Mouse (Mus musculus): ENCODE results near the gene Zfp574.

Gene Zfp574

DNA sequence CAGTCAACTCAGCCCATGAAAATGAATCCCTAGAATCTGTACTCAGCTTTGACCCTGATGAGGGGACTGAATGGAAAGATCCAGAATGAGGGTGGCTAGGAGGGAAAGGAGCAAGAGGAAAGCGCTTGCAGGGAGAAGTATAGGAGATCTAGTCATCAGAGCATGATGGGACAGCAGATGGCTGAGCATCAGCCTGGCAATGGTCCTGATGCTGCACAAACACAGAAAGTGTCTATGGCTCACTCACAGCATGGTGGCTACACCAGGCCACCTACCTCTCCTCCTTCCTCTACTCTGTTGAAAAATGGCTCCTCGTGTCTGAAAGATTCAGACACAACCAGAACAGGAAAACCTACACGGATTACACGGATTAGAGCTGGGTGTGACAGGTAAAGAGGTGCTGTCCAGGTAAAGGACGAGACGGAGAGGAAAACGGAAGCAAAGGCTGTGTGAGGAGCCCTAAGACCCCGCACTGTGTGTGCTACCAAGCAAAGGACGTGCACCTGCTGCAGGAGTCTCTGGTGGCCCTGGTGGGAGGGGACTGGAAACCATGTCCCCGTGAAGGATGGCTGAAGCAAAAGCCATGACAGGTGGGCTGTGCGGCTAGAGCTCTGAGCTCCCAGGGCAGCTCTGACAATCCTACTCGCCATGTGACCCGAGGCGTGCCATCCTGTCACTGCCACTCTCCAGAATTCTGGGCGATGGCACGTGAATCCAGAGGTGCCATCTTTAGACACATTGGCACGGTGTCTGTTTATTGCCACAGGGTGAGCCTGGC, 40.0 kb downstream of the Zfp574 start:
- in situ Hi-C loops (cut with MboI, MseI), result no loop called here

DNA sequence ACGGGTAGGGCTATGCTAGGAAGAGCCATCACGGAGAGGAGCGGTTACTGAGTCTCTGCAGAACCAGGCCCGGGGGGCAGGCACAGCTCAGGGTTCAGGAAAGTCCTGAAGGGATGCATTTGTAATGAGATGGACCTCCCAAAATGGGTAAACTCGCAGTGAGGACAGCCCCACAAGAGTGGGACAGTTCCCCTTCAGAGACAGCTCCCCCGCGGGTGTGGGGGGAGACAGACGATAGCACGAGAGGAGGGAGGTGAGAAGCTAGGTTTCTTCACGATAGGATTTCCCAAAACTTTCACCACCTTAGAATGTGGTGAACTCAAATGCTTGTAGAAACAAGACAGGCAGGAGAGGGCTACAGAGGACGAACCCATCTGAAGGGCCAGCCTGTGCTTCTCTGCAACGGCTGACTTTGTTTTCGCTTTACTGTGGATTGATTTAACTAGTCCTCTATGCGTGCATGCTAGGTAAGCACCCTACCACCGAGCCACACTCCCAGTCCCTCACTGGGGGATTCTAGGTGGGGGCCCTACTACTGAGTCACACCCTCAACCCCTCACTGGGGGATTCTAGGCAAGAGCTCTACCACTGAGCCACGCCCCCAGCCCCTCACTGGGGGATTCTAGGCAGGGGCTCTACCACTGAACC, 40.7 kb downstream of the Zfp574 start:
- in situ Hi-C loops (cut with MboI, MseI), result no loop called here

DNA sequence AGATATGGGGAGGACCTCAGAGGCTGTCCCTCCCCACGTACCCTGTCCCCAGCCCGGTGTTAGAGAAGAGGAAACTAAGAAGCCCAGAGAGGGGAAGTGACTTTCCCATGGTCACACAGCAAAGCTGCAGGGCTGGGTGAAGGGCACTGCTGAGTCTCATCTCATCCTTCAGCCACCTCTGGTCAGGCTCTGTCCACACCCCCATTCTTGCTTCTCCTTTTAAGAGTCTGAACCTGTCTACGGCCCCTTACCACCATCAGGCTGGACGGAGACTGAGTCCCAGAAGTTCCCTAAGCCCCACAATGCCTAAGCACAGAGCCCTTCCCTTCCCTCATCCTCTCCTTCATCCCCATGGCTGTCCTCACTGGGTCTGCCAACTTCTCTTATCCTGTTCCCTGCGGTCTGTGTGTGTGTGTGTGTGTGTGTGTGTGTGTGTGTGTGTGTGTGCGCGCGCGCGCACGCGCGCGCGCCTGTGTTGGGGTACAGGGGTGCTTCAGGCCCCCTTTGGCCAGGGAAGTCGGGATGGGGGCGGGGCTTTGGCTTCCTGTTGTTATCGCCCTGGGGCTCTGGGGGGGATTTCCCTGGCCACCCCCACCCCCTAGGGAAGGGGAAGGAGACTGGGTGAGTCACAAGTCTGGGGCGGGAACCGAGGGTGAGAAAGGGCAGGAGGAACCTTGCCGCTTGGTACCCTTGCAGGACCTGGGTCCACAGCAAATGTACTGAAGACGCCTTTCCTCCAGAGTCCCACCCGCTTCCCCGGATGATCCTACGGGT, 47.9 kb downstream of the Zfp574 start:
- in situ Hi-C loops (cut with MboI, MseI), result no loop called here

DNA sequence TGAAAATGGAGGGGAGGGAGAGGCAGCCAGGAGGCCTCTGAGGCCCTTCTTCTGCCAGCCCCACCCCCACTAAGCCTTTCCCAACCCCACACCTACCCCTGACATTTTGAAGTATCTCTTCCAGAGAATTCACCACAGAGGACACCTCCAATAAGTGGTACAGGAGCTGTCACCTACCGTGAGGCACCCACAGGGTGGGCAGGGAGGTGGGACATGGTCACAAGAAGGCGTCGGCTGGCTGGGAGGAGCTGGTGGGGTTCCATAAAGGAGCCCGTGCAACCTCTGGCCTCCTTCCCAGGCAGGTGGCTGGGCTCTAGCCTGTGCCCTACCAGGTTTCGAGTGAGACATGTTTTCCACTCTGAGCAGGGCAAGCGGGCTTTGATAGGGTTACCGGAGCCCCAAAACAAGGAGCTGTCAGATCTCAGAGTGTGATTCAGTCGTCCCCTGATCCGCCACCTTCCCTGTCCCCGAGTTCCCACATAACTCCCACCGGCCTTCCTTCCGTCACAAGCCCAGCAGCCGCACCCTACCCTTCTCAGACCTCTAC, 48.9 kb downstream of the Zfp574 start:
- in situ Hi-C loops (cut with MboI, MseI), result no loop called here

DNA sequence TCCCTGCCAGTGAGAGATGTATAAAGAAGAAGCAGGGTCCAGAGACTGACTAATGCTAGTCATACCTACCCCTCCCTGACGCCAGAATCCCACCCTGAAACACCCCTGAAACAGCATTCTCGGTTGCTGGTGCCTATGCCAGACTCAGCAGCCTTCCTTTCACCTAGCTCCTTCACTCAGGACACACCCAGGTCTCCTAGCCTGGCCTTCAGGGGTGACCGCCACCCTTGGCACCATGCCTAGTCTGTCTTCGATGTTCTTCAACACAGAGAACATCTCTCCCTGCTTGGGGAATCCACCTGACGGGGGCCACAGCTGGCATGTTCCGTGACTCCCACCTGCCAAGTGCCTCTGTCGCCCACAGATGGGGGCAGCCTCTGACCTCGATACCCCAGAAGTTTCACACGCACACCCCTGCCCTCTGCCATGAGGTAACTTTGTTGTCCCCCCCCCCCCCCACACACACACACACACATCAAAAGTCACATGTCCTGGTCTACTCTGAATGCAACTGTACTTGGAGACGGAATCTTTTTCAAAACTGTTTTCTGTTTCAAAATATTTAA, 53.4 kb downstream of the Zfp574 start:
- in situ Hi-C loops (cut with MboI, MseI), result no loop called here

DNA sequence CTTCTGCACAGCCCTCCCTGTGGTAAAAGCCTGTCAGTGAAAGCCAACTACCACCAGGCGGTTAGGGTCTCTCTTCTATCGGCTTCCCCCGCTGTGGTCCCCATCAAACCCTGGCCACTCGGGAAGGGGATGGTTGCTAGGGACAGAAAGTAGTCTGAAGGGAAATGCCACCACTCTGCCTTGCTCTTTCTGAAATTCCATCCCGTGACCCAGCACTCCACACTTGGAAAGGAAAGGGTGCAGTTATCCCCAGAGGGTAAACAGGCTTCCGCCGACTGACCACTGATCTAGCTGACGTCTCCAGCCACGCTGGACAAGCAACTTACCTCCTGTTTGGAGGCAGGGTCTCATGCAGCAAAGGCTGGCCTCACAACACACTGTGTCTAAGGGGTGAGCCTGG, 55.6 kb downstream of the Zfp574 start:
- in situ Hi-C loops (cut with MboI, MseI), result no loop called here

DNA sequence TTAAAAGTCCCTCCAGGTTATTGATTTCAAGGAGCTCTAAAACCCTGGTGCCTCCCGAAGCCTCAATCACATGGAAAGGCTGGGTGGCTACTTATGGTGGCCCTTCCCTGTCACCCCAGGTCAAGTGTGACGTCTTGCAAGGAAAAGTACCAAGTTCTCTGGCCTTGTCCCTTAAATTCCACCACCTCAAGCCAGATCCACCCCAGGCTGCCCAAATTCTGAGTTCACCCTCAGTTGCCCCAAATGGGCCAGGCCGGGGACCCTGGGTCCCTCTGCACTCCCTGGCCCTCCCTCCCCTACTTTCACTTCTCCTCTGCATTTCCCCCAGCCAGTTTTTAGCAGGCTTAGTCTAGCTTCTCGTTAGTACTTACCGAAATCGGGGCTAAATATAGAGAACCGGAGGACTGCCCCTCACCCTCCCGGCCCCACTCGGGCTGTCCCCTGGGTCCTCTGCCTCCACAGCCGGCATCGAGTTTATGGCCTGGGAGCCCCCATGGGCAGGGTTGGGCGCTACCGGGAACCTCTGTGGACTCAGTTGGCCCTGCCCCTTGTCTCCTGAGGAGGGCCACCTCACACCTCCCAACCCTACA, 57.1 kb downstream of the Zfp574 start:
- in situ Hi-C loops (cut with MboI, MseI), result no loop called here

DNA sequence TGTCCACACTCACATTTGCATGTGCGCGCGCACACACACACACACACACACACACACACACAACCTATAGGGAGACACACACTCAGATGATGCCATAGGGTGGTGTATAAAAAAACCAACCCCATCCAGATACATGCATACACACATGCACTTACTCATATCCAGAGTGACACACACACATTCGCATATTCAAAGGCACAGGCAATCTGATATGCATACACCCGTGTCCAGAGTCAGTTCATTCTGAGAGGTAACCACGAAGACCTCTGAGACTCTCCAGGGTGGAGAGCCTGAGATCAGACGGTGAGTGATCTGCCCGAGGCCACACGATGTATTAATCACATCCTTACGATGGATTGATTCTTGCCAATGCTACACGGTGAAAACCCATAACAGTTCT, 58.2 kb downstream of the Zfp574 start:
- in situ Hi-C loops (cut with MboI, MseI), result loop anchor here (5.0 kb wide), 2 partner anchors 52 to 142 kb away; no protein-coding TSS in a partner anchor

DNA sequence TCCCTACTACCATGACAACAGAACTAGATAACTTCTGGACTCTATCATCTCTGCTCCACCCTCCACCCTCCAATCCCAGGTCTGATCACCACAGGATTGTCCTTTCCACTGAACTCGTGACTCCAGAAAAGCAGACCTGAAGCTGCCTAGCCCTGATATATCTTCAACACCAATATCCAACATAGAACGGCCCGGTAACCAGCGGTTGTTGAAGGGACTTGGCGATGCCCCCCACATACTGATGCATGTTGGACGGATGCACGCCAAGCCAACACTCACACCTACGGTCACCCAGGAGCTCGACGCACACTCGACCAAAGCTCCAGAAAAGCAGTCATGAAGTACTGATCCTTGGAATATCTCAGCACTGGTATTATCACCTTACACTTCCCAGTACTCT, 58.9 kb downstream of the Zfp574 start:
- in situ Hi-C loops (cut with MboI, MseI), result loop anchor here (5.0 kb wide), 2 partner anchors 51 to 141 kb away; no protein-coding TSS in a partner anchor

DNA sequence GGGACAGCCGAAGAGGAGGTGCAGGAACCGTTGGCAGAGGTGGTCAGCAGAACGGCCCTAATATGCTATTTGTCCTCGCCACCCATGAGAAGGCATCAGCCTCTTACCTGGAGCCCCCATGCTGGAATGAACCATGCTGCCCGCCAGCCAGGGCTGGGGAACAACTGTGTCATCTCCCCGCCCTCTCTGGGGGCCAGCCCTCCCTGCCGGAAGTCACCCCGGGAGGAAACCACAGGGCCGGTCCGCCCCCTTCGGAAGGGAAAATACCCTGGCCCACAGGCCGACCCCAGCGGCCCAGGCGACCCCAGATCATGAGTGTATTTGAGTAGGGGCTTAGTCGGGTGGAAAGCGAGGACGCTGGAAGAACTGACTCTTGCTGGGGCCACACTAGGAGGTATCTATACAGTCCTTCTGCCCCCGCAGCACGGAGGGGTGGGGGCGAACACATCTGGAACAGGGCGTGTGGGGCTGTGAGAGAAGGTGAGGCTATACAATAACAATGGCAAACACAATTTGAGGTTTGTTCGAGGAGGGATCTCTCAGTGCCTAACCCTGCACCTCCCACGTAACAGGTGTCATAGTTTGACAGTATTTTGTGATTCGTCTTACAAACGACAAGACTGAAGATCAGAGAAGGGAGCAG, 60.1 kb downstream of the Zfp574 start:
- in situ Hi-C loops (cut with MboI, MseI), result loop anchor here (5.0 kb wide), 2 partner anchors 50 to 140 kb away; no protein-coding TSS in a partner anchor
